Mouse (Mus musculus): Measurements from ENCODE around the gene Tbxa2r. TPM values are rescaled to one million over a fixed set of nuclear protein-coding genes. Genes with fewer than 3 reads are reported as not detected.

Gene Tbxa2r
- 3.7 and 8.0 TPM in 2 replicates for polyA plus RNA-seq (2012; ENCODE audit: low replicate concordance)

DNA sequence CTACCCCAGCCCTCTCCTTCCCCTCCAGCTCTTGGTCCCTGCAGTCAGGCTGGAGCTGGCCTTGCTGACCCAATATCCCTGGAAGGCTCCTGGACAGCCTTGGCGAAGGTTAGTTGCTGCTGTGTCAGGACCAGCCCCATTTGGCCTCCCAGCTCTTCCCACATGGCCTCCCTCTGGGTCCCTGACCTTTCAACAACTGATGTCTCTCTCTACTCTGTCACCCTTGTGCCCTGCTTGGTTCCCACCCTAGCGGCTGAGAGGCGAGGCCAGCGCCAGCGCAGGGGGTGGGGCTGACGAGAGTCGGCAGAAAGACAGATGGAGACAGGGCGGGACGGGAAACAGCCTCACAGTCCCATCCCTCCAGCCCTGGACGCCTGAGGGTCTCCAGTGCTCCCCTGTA lies at the start of gene Tbxa2r:
Gene Tbxa2r (plus strand): TSS at position 346 of the 400 bp plus-strand sequence.

DNA sequence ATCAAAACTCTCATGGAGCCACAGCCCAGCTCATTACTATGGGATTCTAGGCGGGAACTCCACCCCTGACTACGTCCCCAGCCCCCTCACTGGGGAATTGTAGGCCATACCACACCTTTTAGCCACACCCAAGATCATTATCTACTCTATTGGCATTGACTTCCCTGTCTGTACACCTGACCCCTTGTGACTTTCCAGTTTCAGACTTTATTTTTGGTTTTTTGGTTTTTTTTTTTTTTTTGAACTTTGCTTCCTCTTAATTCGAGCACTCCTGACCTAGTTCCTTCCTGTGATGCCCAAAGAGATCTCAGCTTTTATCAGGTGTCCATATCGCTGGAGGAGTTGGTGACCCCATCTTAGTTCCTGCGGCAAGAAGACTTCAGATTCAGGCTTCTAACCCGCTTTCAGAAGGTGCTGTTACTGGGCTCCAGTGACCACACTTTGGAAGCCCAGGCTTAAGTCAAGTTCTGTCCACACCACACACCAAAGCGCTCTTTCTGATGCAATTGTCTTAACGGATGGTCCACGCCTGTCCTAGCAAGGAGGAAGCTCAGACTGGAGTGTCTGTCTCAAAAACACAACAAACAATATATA lies 36.9 kb upstream of the Tbxa2r start, which contains the start of gene Tjp3:
Gene Tjp3 (minus strand): TSS at position 71 of the 594 bp plus-strand sequence.

DNA sequence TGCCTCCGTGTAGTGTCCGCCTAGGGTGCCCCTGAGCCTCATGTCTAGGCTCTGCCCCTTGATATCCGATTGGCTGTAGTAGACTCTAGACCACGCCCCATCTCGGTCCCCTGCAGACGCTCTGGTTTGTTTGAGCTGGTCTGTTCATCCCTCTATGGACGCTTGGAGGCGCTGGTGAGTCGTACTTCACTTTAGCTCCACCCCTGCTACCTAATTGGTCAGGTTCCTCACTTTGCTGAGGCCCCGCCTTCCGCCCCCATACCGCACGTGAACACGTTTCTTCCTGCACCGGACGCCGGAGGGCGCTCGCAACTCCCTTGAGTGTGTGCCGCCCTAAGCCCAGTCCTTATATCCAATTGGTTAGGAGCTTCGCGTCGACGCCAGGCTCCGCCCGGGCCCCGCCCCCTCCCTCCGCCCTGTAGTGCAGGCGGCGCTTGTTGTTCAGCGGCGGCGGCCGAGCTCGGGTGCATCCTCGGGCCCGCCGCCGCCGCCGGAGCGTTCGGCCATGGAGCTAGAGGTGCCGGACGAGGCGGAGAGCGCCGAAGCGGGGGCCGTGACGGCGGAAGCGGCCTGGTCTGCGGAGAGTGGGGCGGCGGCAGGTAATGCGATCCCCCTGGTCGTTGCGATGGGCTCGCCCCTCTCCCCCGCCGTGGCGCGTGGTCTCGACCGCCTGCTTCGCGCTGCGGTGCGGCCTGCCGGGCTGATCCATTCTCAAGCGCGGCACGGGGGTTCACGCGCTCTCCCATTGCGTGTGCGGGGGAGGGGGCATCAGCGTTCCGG lies 35.8 kb upstream of the Tbxa2r start, which contains the start of gene Pip5k1c:
Gene Pip5k1c (plus strand): TSS at position 410 of the 780 bp plus-strand sequence.

GRCm38 (mm10) chr10:81320550-81321347 lies 7.8 kb upstream of the Tbxa2r start, which contains the start of gene Cactin:
Gene Cactin, plus strand, starts transcription at chr10:81321103.

DNA sequence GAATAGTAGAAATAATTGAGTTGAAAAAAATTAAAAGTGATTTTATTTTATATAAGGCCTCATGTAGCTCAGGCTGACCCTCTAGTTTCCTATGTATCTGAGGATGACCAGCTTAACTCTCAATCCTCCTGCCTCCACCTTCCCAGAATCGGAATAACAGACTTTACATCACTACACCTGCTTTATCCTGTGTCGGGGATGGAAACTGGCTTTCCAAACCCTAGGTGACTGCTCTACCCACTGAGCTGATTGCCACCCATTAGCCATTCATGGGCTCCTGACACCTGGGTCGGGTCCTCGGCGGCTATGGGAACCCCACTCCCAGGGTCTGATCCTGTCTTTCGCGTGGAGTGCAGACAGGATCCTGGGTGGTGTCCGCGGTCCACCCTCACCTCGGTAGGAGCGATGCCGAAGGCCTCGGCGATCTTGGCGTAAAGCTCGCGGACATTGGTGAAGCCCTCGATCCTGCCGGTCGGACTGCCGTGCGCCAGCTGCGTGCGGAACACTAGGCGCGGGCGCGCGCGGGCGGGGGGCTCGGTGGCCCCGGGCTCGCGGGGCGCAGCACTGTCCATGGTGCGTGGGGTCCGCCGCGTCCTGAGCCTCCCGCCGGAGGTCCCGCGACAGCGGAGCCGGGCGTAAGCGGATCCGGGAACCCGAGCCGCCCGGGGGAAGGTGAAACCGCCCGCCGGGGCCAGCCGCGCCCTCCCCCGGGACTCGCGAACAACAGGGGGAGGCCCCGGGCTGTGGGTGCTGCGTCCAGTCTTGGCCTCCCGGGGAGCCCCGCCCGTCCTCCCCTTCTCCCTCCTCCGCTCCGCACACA lies 14.4 kb downstream of the Tbxa2r start, which contains the start of gene Gipc3:
Gene Gipc3 (minus strand): TSS at position 581 of the 820 bp plus-strand sequence.

DNA sequence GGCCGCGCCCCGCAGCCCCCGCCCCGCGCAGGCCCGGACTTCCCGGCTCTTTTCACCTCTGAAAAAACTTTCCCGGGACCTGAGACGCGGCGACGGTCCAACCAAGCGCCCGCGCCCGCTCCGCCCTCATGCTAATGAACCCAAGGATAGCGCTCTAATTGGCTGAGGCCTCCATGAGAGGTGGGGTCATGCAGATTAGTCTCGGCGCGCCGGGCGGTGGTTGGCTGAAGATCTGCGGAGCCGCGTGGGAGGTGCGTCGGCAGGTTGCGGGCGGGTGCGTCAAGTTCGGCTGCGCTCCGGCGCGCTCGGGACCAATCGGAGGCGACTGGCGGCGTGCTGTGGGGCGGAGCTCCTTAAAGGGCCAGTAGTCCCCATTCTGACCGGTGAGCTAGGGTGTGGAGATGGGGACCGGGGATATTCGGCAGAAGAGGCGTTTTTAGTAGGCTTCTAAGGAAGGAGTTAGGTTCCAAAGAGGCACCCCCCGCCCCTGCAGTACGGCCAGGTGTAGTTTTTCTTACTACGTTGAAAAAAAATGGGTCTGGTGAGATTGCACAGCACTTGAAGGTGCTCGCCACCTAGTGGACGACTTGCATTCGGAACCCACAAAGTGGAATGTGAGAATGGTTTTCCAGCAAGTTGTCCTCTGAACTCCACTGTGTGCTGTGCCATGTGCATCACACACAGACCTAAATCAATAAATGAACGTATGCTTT lies 22.0 kb downstream of the Tbxa2r start, which contains the start of gene Hmg20b:
Gene Hmg20b (minus strand): TSS at position 130 of the 713 bp plus-strand sequence.

DNA sequence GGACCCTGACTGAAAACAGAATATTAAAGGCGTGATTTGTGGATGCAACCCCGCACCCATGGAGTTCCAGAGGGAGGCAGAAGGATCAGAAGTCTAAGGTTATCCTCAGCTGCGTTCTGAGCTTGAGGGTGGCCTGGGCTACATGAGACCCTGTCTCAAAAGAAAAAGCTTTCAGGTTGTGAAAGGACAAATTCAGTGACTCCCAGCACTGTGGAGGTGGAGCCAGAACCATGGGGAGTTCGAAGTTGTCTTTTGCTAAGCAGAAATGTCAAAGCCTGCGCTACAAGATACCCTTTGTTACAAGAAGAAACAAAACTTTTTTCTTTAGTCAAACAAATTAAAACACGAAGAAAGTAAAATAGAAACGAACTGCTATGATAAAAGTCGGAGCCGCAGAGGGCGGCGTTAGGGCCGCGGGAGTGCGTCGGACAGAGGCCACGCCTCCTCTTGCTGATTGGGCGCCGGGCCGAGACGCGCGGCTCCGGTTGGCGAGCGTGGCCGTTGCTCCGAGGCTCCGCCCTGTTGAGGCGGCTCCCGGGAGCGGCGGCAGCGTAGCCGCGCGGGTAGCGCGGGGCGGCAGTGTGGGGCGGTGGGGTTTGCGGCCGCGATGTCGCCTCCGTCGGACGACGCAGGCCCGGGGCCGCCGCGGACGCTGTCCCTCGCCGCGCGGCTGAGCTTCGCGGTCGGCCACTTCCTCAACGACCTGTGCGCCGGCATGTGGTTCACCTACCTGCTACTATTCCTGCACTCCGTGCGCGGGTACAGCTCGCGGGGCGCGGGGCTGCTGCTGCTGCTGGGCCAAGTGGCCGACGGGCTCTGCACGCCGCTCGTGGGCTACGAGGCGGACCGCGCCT lies 28.7 kb downstream of the Tbxa2r start, which contains the start of gene Mfsd12:
Gene Mfsd12 (plus strand): TSS at position 501 of the 854 bp plus-strand sequence.

DNA sequence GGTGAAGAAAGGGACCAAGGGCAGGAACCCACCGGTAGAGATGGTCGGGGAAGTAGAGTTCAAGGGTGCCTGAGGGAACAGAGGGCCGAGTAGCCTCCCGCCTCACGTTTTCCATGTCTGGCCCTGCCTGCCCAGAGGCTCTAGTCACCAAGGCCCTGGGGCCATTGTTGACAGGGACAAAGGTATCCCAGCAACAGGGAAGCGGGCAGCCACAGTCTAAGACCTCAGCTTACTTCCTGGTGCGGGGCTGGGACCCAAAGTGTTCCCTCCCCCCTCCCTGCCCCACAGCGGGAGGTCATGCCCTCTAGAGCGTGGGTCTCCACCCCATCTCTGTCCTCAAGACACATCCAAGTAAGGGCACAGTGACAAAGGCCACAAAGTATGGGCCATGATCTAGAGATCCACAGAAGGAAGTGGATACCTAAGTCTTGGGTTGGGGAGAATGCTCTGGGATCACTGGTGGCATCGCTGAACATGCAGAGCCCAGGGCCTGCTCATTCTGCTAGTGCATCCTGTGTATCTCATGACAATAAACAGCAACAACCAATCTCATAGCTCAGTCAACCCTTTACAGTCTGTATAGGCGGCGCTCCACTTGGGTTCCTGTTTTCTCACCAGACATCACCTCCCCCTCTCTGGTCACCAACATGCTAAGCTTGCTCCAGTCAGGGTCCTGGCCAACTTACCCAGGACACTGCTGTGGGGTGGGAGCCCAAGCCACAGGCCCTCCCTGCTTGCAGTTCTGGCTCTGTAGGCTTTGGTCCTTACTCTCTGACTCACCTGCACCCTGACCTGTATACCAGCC lies 37.3 kb downstream of the Tbxa2r start, which contains the start of gene 4930404N11Rik:
Gene 4930404N11Rik (minus strand): TSS at position 145 of the 805 bp plus-strand sequence.

DNA sequence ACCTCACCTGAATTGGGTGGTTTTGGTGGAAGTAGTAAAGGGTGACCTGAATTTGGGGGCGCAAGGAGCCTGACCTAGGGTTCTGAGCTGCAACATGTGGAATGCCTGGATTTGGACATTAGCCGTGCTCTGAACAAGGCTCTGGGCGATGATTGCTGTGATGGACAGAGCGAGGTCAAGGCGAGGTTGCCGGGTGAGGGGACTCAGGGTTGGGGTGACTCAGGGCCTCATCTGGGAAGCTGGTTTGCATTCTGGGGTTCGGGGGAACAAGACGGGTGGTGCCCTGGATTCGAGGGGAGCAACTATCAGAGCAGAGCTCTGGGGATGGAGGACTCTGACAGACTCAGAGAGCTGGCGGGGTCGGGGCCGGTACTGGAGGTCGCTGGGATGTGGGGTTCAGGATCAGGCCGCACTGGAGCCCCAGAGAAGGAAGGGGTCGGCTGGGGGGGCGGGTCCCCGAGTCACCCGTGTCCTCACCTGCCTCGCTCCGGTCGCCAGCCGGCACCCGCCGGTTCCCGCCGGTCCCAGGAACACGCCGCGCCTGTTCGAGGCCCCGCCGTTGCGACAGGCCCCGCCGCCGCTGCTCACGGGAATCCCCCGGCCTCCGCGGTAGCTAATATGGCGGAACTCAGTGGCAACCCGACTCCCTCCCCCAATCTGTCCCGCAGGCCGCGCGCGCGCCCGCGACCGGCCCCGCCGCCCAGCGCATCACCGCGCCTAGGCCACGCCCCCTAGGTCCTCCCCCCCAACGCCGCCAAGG lies 49.4 kb downstream of the Tbxa2r start, which contains the start of gene Fzr1:
Gene Fzr1 (minus strand): TSS at position 724 of the 760 bp plus-strand sequence.

GRCm38 (mm10) chr10:81383802-81384604 lies 55.5 kb downstream of the Tbxa2r start, which contains the start of the genes Dohh and Gm48551:
Gene Dohh, plus strand, starts transcription at chr10:81384428.
Gene Gm48551, plus strand, starts transcription at chr10:81384466.

Other genes with a start within 250 kb of the Tbxa2r start
- gene Creb3l3, start 229.9 kb upstream of the Tbxa2r start, polyA plus RNA-seq (2012; ENCODE audit: low replicate concordance), result 0.35 TPM in 1 of 2 replicates, not detected in the other
- 498 and 833 TPM in 2 replicates for gene Map2k2, start 222.8 kb upstream of the Tbxa2r start, polyA plus RNA-seq (2012; ENCODE audit: low replicate concordance)
- 295 and 321 TPM in 2 replicates for gene Zbtb7a, start 193.5 kb upstream of the Tbxa2r start, polyA plus RNA-seq (2012; ENCODE audit: low replicate concordance)
- 90.2 and 186 TPM in 2 replicates for gene Pias4, start 160.8 kb upstream of the Tbxa2r start, polyA plus RNA-seq (2012; ENCODE audit: low replicate concordance)
- gene Eef2, start 152.1 kb upstream of the Tbxa2r start, polyA plus RNA-seq (2012; ENCODE audit: low replicate concordance), result 344 and 2,489 TPM in 2 replicates
- gene Dapk3, start 145.7 kb upstream of the Tbxa2r start, polyA plus RNA-seq (2012; ENCODE audit: low replicate concordance), result 53.3 and 169 TPM in 2 replicates
- not detected in 2 replicates for gene 4930442H23Rik, start 144.9 kb upstream of the Tbxa2r start, polyA plus RNA-seq (2012; ENCODE audit: low replicate concordance)
- gene Nmrk2, start 126.7 kb upstream of the Tbxa2r start, polyA plus RNA-seq (2012; ENCODE audit: low replicate concordance), result not detected in 2 replicates
- 0.09 and 0.16 TPM in 2 replicates for gene Atcay, start 97.9 kb upstream of the Tbxa2r start, polyA plus RNA-seq (2012; ENCODE audit: low replicate concordance)
- 1.6 and 1.7 TPM in 2 replicates for gene Zfr2, start 95.6 kb upstream of the Tbxa2r start, polyA plus RNA-seq (2012; ENCODE audit: low replicate concordance)
- gene Matk, start 75.8 kb upstream of the Tbxa2r start, polyA plus RNA-seq (2012; ENCODE audit: low replicate concordance), result 4.8 and 18.9 TPM in 2 replicates
- gene Mrpl54, start 61.8 kb upstream of the Tbxa2r start, polyA plus RNA-seq (2012; ENCODE audit: low replicate concordance), result 351 and 433 TPM in 2 replicates
- 147 and 155 TPM in 2 replicates for gene Apba3, start 61.8 kb upstream of the Tbxa2r start, polyA plus RNA-seq (2012; ENCODE audit: low replicate concordance)
- gene Tjp3, start 37.1 kb upstream of the Tbxa2r start, polyA plus RNA-seq (2012; ENCODE audit: low replicate concordance), result 2.4 and 5.3 TPM in 2 replicates
- gene Pip5k1c, start 35.8 kb upstream of the Tbxa2r start, polyA plus RNA-seq (2012; ENCODE audit: low replicate concordance), result 189 and 253 TPM in 2 replicates
- 67.6 and 96.5 TPM in 2 replicates for gene Cactin, start 7.6 kb upstream of the Tbxa2r start, polyA plus RNA-seq (2012; ENCODE audit: low replicate concordance)
- 1.3 and 2.0 TPM in 2 replicates for gene Gipc3, start 14.5 kb downstream of the Tbxa2r start, polyA plus RNA-seq (2012; ENCODE audit: low replicate concordance)
- 314 and 739 TPM in 2 replicates for gene Hmg20b, start 21.7 kb downstream of the Tbxa2r start, polyA plus RNA-seq (2012; ENCODE audit: low replicate concordance)
- gene Mfsd12, start 28.8 kb downstream of the Tbxa2r start, polyA plus RNA-seq (2012; ENCODE audit: low replicate concordance), result 68.4 and 74.4 TPM in 2 replicates
- gene 4930404N11Rik, start 37.1 kb downstream of the Tbxa2r start, polyA plus RNA-seq (2012; ENCODE audit: low replicate concordance), result 10.6 and 16.6 TPM in 2 replicates
- 99.5 and 103 TPM in 2 replicates for gene Fzr1, start 49.8 kb downstream of the Tbxa2r start, polyA plus RNA-seq (2012; ENCODE audit: low replicate concordance)
- gene Dohh, start 55.7 kb downstream of the Tbxa2r start, polyA plus RNA-seq (2012; ENCODE audit: low replicate concordance), result 206 and 254 TPM in 2 replicates
- gene Gm48551, start 55.7 kb downstream of the Tbxa2r start, polyA plus RNA-seq (2012; ENCODE audit: low replicate concordance), result 0.33 and 0.42 TPM in 2 replicates
- 3.7 and 10.5 TPM in 2 replicates for gene Gm48552, start 60.3 kb downstream of the Tbxa2r start, polyA plus RNA-seq (2012; ENCODE audit: low replicate concordance)
- gene Smim24, start 64.3 kb downstream of the Tbxa2r start, polyA plus RNA-seq (2012; ENCODE audit: low replicate concordance), result 0.68 and 2.2 TPM in 2 replicates
- gene Nfic, start 126.9 kb downstream of the Tbxa2r start, polyA plus RNA-seq (2012; ENCODE audit: low replicate concordance), result 206 and 375 TPM in 2 replicates
- 0.23 and 0.60 TPM in 2 replicates for gene Celf5, start 154.0 kb downstream of the Tbxa2r start, polyA plus RNA-seq (2012; ENCODE audit: low replicate concordance)
- gene Ncln, start 167.7 kb downstream of the Tbxa2r start, polyA plus RNA-seq (2012; ENCODE audit: low replicate concordance), result 296 and 494 TPM in 2 replicates
- 34.9 and 78.0 TPM in 2 replicates for gene S1pr4, start 171.4 kb downstream of the Tbxa2r start, polyA plus RNA-seq (2012; ENCODE audit: low replicate concordance)
- gene Gna15, start 195.5 kb downstream of the Tbxa2r start, polyA plus RNA-seq (2012; ENCODE audit: low replicate concordance), result 30.2 and 35.0 TPM in 2 replicates
- gene Gna11, start 216.5 kb downstream of the Tbxa2r start, polyA plus RNA-seq (2012; ENCODE audit: low replicate concordance), result 21.9 and 22.6 TPM in 2 replicates
- gene Aes, start 230.8 kb downstream of the Tbxa2r start, polyA plus RNA-seq (2012; ENCODE audit: low replicate concordance), result 1,673 and 2,193 TPM in 2 replicates
- 4.1 and 5.9 TPM in 2 replicates for gene Tle2, start 245.8 kb downstream of the Tbxa2r start, polyA plus RNA-seq (2012; ENCODE audit: low replicate concordance)